17 mouse cellular contexts compared by ENCODE assay signal in genomic region chr2:57110401-57110800, GRCm38 (mm10). TPM values are rescaled to one million over a fixed set of nuclear protein-coding genes. Genes with fewer than 3 reads are reported as not detected.
DNase-seq lines count a peak whose midpoint lies in the region; ATAC-seq lines count a peak whose summit lies in the region.
"Had no signal": no experiment of that assay in that cellular context is flagged by ENCODE, and none has a peak within 500 bp of the region (broad histone marks: within the 10 kb centered on the region; RNA-seq: fewer than 3 reads in every experiment).

No protein-coding gene starts in this region.

- ATAC-seq in forebrain, embryonic 11.5 days (replicated peaks; ENCODE audit: low FRiP score) = no peak
- ATAC-seq in neural tube, embryonic 12.5 days (ENCODE audit: low FRiP score, low read depth) = no peak
- no peak for ATAC-seq in limb, embryonic 11.5 days (ENCODE audit: insufficient number of reproducible peaks, low FRiP score, low TSS enrichment, low read depth)

- WGBS in forebrain, embryonic 10.5 days = 6% methylated on average over 16 of the region's 16 CpGs
- WGBS in forebrain, embryonic 11.5 days = 6% methylated on average over 16 of the region's 16 CpGs
- WGBS in neural tube, embryonic 12.5 days = 3% methylated on average over 16 of the region's 16 CpGs
- 5% methylated on average over 16 of the region's 16 CpGs for WGBS in limb, embryonic 11.5 days

- peaks cover 89% of the 10 kb centered on the region for H3K27me3 ChIP-seq in forebrain, embryonic 10.5 days (ENCODE audit: poor library complexity, severe bottlenecking)
- peaks cover 70% of the 10 kb centered on the region for H3K27me3 ChIP-seq in forebrain, embryonic 11.5 days (ENCODE audit: control insufficient read depth, insufficient read depth, low read length)
- peaks cover 81% of the 10 kb centered on the region for H3K27me3 ChIP-seq in neural tube, embryonic 12.5 days (replicated peaks)
- H3K27me3 ChIP-seq in limb, embryonic 11.5 days (ENCODE audit: control insufficient read depth, insufficient read depth, low read length) = peaks cover 61% of the 10 kb centered on the region
- H3K27me3 ChIP-seq: CH12.LX had no signal

- H3K27ac ChIP-seq in forebrain, embryonic 10.5 days = no peak overlapping the region
- H3K27ac ChIP-seq in forebrain, embryonic 11.5 days (ENCODE audit: low read depth, low read length) = no peak overlapping the region
- H3K27ac ChIP-seq in neural tube, embryonic 12.5 days = no peak overlapping the region
- H3K27ac ChIP-seq in limb, embryonic 11.5 days (replicated peaks; ENCODE audit: low read depth, low read length) = no peak overlapping the region
- H3K27ac ChIP-seq: liver, embryonic 13.5 days; lung, embryonic 15.5 days had no signal

- H3K4me1 ChIP-seq in forebrain, embryonic 10.5 days = peaks cover 65% of the 10 kb centered on the region
- peaks cover 19% of the 10 kb centered on the region for H3K4me1 ChIP-seq in forebrain, embryonic 11.5 days (replicated peaks; ENCODE audit: control insufficient read depth, insufficient read depth, low read length)
- peaks cover 27% of the 10 kb centered on the region for H3K4me1 ChIP-seq in neural tube, embryonic 12.5 days
- no peaks in the 10 kb centered on the region for H3K4me1 ChIP-seq in limb, embryonic 11.5 days (ENCODE audit: control insufficient read depth, insufficient read depth, low read length)

- H3K4me3 ChIP-seq in forebrain, embryonic 10.5 days = no peak overlapping the region
- no peak overlapping the region for H3K4me3 ChIP-seq in forebrain, embryonic 11.5 days (ENCODE audit: low read depth, low read length)
- H3K4me3 ChIP-seq in neural tube, embryonic 12.5 days = 0 out of 2 replicates have a peak overlapping the region, but pooled peaks have one; percentile 7
- no peak overlapping the region for H3K4me3 ChIP-seq in limb, embryonic 11.5 days (ENCODE audit: low read depth, low read length)
- H3K4me3 ChIP-seq: liver, embryonic 13.5 days; lung, embryonic 15.5 days had no signal

- H3K9me3 ChIP-seq in forebrain, embryonic 10.5 days = no peaks in the 10 kb centered on the region
- no peaks in the 10 kb centered on the region; the same call in 1 of the 2 replicates for H3K9me3 ChIP-seq in forebrain, embryonic 11.5 days (ENCODE audit: control insufficient read depth, low read length)
- H3K9me3 ChIP-seq in neural tube, embryonic 12.5 days = no peaks in the 10 kb centered on the region
- H3K9me3 ChIP-seq in limb, embryonic 11.5 days (ENCODE audit: control insufficient read depth, low read length) = no peaks in the 10 kb centered on the region
- H3K9me3 ChIP-seq: liver, embryonic 13.5 days; lung, embryonic 15.5 days had no signal

- H3K9ac ChIP-seq in forebrain, embryonic 11.5 days (ENCODE audit: low read length) = no peak overlapping the region
- no peak overlapping the region for H3K9ac ChIP-seq in neural tube, embryonic 12.5 days
- H3K9ac ChIP-seq in limb, embryonic 11.5 days (ENCODE audit: low read length) = no peak overlapping the region
- H3K9ac ChIP-seq: liver, embryonic 13.5 days; lung, embryonic 15.5 days had no signal

- H3K36me3 ChIP-seq in forebrain, embryonic 10.5 days (replicated peaks) = peaks cover 4% of the 10 kb centered on the region; the same call in 1 of the 2 replicates
- no peaks in the 10 kb centered on the region for H3K36me3 ChIP-seq in forebrain, embryonic 11.5 days (ENCODE audit: control insufficient read depth, insufficient read depth, low read length)
- H3K36me3 ChIP-seq in neural tube, embryonic 12.5 days = no peaks in the 10 kb centered on the region
- no peaks in the 10 kb centered on the region for H3K36me3 ChIP-seq in limb, embryonic 11.5 days (ENCODE audit: control insufficient read depth, insufficient read depth, low read length)
- H3K36me3 ChIP-seq: liver, embryonic 13.5 days; lung, embryonic 15.5 days had no signal

- peak; percentile 31 for DNase-seq in forebrain, embryonic 10.5 days (ENCODE audit: extremely low spot score, low spot score)
- DNase-seq in forebrain, embryonic 11.5 days (ENCODE audit: low spot score) = no peak
- DNase-seq in neural tube, embryonic 10.5 days (ENCODE audit: extremely low spot score, low spot score) = no peak
- peak; percentile 49 for DNase-seq in limb, embryonic 11.5 days (ENCODE audit: low spot score)
- DNase-seq in lung, postnatal 36 days = no peak
- no peak for DNase-seq in kidney, postnatal 10 days
- no peak for DNase-seq in right cerebral cortex, postnatal 36 days (ENCODE audit: low spot score in 2 of 2)
- DNase-seq: adrenal gland, postnatal 10 days; cerebellum, adult 11-12 months; heart, adult 18-20 months; kidney, adult 9 months; layer of hippocampus, postnatal 36 days; left cerebral cortex, postnatal 4 days; liver, embryonic 13.5 days had no signal

- H3K4me2 ChIP-seq in forebrain, embryonic 11.5 days (ENCODE audit: low read depth, low read length, severe bottlenecking) = no peak overlapping the region
- peak overlapping the region; percentile 37 for H3K4me2 ChIP-seq in neural tube, embryonic 12.5 days (replicated peaks)
- H3K4me2 ChIP-seq in limb, embryonic 11.5 days (ENCODE audit: low read depth, severe bottlenecking) = no peak overlapping the region
- H3K4me2 ChIP-seq: liver, embryonic 13.5 days; lung, embryonic 15.5 days had no signal

RNA-seq across cellular contexts. Expression of gene Nr4a2, which starts 13.4 kb away (rescaled TPM):
- polyA plus RNA-seq in forebrain, embryonic 10.5 days (2016; fragmentation: Nextera tagmentation; extraction: Ambion mirVana) = 7.4 and 7.8 TPM in 2 replicates
- 14.9 and 15.7 TPM in 2 replicates for polyA plus RNA-seq in forebrain, embryonic 11.5 days (2014; fragmentation: Nextera tagmentation; extraction: Ambion mirVana)
- 20.7 and 21.0 TPM in 2 replicates for polyA plus RNA-seq in neural tube, embryonic 12.5 days (2016; fragmentation: Nextera tagmentation; extraction: Ambion mirVana)
- polyA plus RNA-seq in limb, embryonic 11.5 days (2014; fragmentation: Nextera tagmentation; extraction: Ambion mirVana) = 7.7 and 8.8 TPM in 2 replicates

Comparison
In these comparisons a context has a peak if more than half of its experiments do, and no peak if none do; other contexts are left out.
1. DNase-seq: peak in forebrain, embryonic 10.5 days (single experiment) and limb, embryonic 11.5 days (single experiment); none in forebrain, embryonic 11.5 days (single experiment), neural tube, embryonic 10.5 days (single experiment), lung, postnatal 36 days (single experiment), kidney, postnatal 10 days (single experiment) and right cerebral cortex, postnatal 36 days (0 of 2).